Mouse (Mus musculus): ENCODE results near the gene Gpr89. TPM values are rescaled to one million over a fixed set of nuclear protein-coding genes. Genes with fewer than 3 reads are reported as not detected.

Gene Gpr89
- polyA plus RNA-seq, 1 experiment: 19.5 TPM

DNA sequence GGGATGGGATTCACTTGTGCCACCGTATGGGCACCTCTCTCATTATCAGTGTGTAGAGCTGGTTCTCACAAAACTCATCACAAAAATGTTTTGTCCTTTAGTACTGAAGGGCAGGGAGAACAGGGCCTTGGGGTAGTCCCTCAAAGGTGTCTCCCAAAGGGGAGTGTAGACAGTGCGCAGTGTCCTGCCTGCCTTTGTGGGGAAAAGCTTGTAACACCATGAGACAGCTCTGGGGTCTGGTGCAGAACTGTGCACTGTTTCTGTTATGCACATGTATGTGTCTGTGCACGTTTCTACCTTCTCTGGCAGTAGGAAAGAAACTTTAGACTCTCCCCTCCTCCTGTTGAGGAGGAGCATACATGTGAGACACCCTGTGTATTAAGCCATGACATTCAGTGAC is 37.3 kb downstream of the Gpr89 start:
- TF ChIP-seq CTCF (IDR thresholded peaks at IDR 0.05; ENCODE audit: borderline replicate concordance, control insufficient read depth, extremely low read depth, insufficient read depth, low read length, poor library complexity) (no peak), POLR2A (IDR thresholded peaks at IDR 0.05; ENCODE audit: control insufficient read depth, extremely low read depth, insufficient read depth, low read length, poor library complexity) (no peak)
- Histone ChIP-seq H3K27me3 (ENCODE audit: control insufficient read depth, insufficient read depth, low read length) (no peaks in the 10 kb centered on the region), H3K4me1 (replicated peaks; ENCODE audit: control insufficient read depth, insufficient read depth, low read length) (no peaks in the 10 kb centered on the region), H3K27ac (ENCODE audit: control insufficient read depth, insufficient read depth, low read length) (no peak overlapping the region), H3K36me3 (ENCODE audit: control insufficient read depth, insufficient read depth, low read length) (peaks cover 21% of the 10 kb centered on the region), H3K4me3 (ENCODE audit: control insufficient read depth, insufficient read depth, low read length) (no peak overlapping the region)
- no peak for DNase-seq
- 92% methylated on average over 3 of the region's 3 CpGs for WGBS

DNA sequence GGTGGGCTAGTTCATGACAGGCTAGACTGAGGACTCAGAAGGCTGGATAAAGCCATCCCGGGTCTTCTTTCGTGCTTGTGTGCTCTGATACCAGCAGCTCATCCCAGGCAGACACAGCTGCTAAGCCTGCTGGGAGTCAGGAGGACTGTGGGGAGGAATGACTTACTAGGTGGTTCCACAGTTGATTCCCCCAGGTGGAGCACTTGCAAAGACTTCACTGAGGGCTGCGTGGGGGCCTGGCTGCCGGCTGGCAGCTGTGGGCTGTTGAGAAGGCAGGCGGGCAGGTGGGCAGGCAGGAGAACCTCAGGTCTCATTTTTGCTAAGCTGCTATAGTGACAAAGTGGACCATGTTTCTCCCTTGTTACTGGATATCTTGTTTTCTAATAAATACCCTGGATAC is 44.6 kb downstream of the Gpr89 start:
- no peak for DNase-seq
- Histone ChIP-seq H3K4me1 (replicated peaks; ENCODE audit: control insufficient read depth, insufficient read depth, low read length) (no peaks in the 10 kb centered on the region), H3K27ac (ENCODE audit: control insufficient read depth, insufficient read depth, low read length) (no peak overlapping the region), H3K36me3 (ENCODE audit: control insufficient read depth, insufficient read depth, low read length) (no peaks in the 10 kb centered on the region), H3K4me3 (ENCODE audit: control insufficient read depth, insufficient read depth, low read length) (no peak overlapping the region), H3K27me3 (ENCODE audit: control insufficient read depth, insufficient read depth, low read length) (no peaks in the 10 kb centered on the region)
- TF ChIP-seq CTCF (IDR thresholded peaks at IDR 0.05; ENCODE audit: borderline replicate concordance, control insufficient read depth, extremely low read depth, insufficient read depth, low read length, poor library complexity) (no peak), POLR2A (IDR thresholded peaks at IDR 0.05; ENCODE audit: control insufficient read depth, extremely low read depth, insufficient read depth, low read length, poor library complexity) (no peak)
- WGBS: 88% methylated on average over 5 of the region's 5 CpGs

GRCm38 (mm10) chr3:96855833-96856232 is 49.3 kb downstream of the Gpr89 start:
- H3K4me1 ChIP-seq (replicated peaks; ENCODE audit: control insufficient read depth, insufficient read depth, low read length): no peaks in the 10 kb centered on the region
- TF ChIP-seq CTCF (IDR thresholded peaks at IDR 0.05; ENCODE audit: borderline replicate concordance, control insufficient read depth, extremely low read depth, insufficient read depth, low read length, poor library complexity): no peak
- no peak overlapping the region for H3K4me3 ChIP-seq (ENCODE audit: control insufficient read depth, insufficient read depth, low read length)
- H3K27ac ChIP-seq (ENCODE audit: control insufficient read depth, insufficient read depth, low read length): no peak overlapping the region
- DNase-seq: no peak
- WGBS: 92% methylated on average over 3 of the region's 3 CpGs
- H3K36me3 ChIP-seq (ENCODE audit: control insufficient read depth, insufficient read depth, low read length): no peaks in the 10 kb centered on the region
- no peaks in the 10 kb centered on the region for H3K27me3 ChIP-seq (ENCODE audit: control insufficient read depth, insufficient read depth, low read length)

GRCm38 (mm10) chr3:96854376-96854775 is 50.8 kb downstream of the Gpr89 start:
- Histone ChIP-seq H3K4me3 (ENCODE audit: control insufficient read depth, insufficient read depth, low read length) (no peak overlapping the region), H3K27ac (ENCODE audit: control insufficient read depth, insufficient read depth, low read length) (no peak overlapping the region), H3K36me3 (ENCODE audit: control insufficient read depth, insufficient read depth, low read length) (no peaks in the 10 kb centered on the region), H3K4me1 (replicated peaks; ENCODE audit: control insufficient read depth, insufficient read depth, low read length) (no peaks in the 10 kb centered on the region), H3K27me3 (ENCODE audit: control insufficient read depth, insufficient read depth, low read length) (no peaks in the 10 kb centered on the region)
- 74% methylated on average over 4 of the region's 4 CpGs for WGBS
- DNase-seq: no peak
- no peak for TF ChIP-seq POLR2A (IDR thresholded peaks at IDR 0.05; ENCODE audit: control insufficient read depth, extremely low read depth, insufficient read depth, low read length, poor library complexity)
- no peak for TF ChIP-seq CTCF (IDR thresholded peaks at IDR 0.05; ENCODE audit: borderline replicate concordance, control insufficient read depth, extremely low read depth, insufficient read depth, low read length, poor library complexity)

GRCm38 (mm10) chr3:96852561-96852960 is 52.6 kb downstream of the Gpr89 start:
- Histone ChIP-seq H3K27me3 (ENCODE audit: control insufficient read depth, insufficient read depth, low read length) (no peaks in the 10 kb centered on the region), H3K4me3 (ENCODE audit: control insufficient read depth, insufficient read depth, low read length) (no peak overlapping the region), H3K27ac (ENCODE audit: control insufficient read depth, insufficient read depth, low read length) (no peak overlapping the region), H3K36me3 (ENCODE audit: control insufficient read depth, insufficient read depth, low read length) (no peaks in the 10 kb centered on the region), H3K4me1 (replicated peaks; ENCODE audit: control insufficient read depth, insufficient read depth, low read length) (peaks cover 11% of the 10 kb centered on the region)
- DNase-seq: no peak
- TF ChIP-seq CTCF (IDR thresholded peaks at IDR 0.05; ENCODE audit: borderline replicate concordance, control insufficient read depth, extremely low read depth, insufficient read depth, low read length, poor library complexity) (no peak), POLR2A (IDR thresholded peaks at IDR 0.05; ENCODE audit: control insufficient read depth, extremely low read depth, insufficient read depth, low read length, poor library complexity) (no peak)
- WGBS: 86% methylated on average over 6 of the region's 6 CpGs

- TF ChIP-seq CTCF (IDR thresholded peaks at IDR 0.05; ENCODE audit: borderline replicate concordance, control insufficient read depth, extremely low read depth, insufficient read depth, low read length, poor library complexity) (no peak), POLR2A (IDR thresholded peaks at IDR 0.05; ENCODE audit: control insufficient read depth, extremely low read depth, insufficient read depth, low read length, poor library complexity) (no peak)
- Histone ChIP-seq H3K4me1 (replicated peaks; ENCODE audit: control insufficient read depth, insufficient read depth, low read length) (peaks cover 20% of the 10 kb centered on the region), H3K36me3 (ENCODE audit: control insufficient read depth, insufficient read depth, low read length) (no peaks in the 10 kb centered on the region), H3K4me3 (ENCODE audit: control insufficient read depth, insufficient read depth, low read length) (no peak overlapping the region), H3K27me3 (ENCODE audit: control insufficient read depth, insufficient read depth, low read length) (no peaks in the 10 kb centered on the region), H3K27ac (ENCODE audit: control insufficient read depth, insufficient read depth, low read length) (no peak overlapping the region)
- no peak for DNase-seq
- 93% methylated on average over 2 of the region's 2 CpGs for WGBS
Observed at GRCm38 (mm10) chr3:96849168-96849727, 55.9 kb downstream of the Gpr89 start.

GRCm38 (mm10) chr3:96848470-96848869 is 56.7 kb downstream of the Gpr89 start:
- Histone ChIP-seq H3K27ac (ENCODE audit: control insufficient read depth, insufficient read depth, low read length) (peak overlapping the region; percentile 31; the same call in 1 of the 2 replicates), H3K4me3 (ENCODE audit: control insufficient read depth, insufficient read depth, low read length) (no peak overlapping the region), H3K4me1 (replicated peaks; ENCODE audit: control insufficient read depth, insufficient read depth, low read length) (peaks cover 20% of the 10 kb centered on the region), H3K36me3 (ENCODE audit: control insufficient read depth, insufficient read depth, low read length) (no peaks in the 10 kb centered on the region), H3K27me3 (ENCODE audit: control insufficient read depth, insufficient read depth, low read length) (no peaks in the 10 kb centered on the region)
- DNase-seq: no peak
- no peak for TF ChIP-seq POLR2A (IDR thresholded peaks at IDR 0.05; ENCODE audit: control insufficient read depth, extremely low read depth, insufficient read depth, low read length, poor library complexity)
- TF ChIP-seq CTCF (IDR thresholded peaks at IDR 0.05; ENCODE audit: borderline replicate concordance, control insufficient read depth, extremely low read depth, insufficient read depth, low read length, poor library complexity): no peak
- WGBS: 66% methylated on average over 7 of the region's 8 CpGs

All from thymus, adult 2 months (tissue).